Mouse (Mus musculus): Measurements from ENCODE around the gene Gm14226. TPM values are rescaled to one million over a fixed set of nuclear protein-coding genes. Genes with fewer than 3 reads are reported as not detected.
"Not testable (repeated sequence)": the region's sequence is repeated elsewhere in the genome, so short reads cannot be mapped to it uniquely, and the experiment has no call there.

Gene Gm14226
- polyA plus RNA-seq, 1 experiment = not detected

GRCm38 (mm10) chr2:155051622-155052351, 33.7 kb downstream of the Gm14226 start:
- Histone ChIP-seq H3K36me3 (ENCODE audit: control insufficient read depth, insufficient read depth) (no peaks in the 10 kb centered on the region), H3K79me2 (ENCODE audit: control insufficient read depth, insufficient read depth) (no peaks in the 10 kb centered on the region), H3K27me3 (ENCODE audit: control insufficient read depth, insufficient read depth, insufficient read length) (no peaks in the 10 kb centered on the region), H3ac (ENCODE audit: control insufficient read depth, insufficient read length, low read depth) (no peak overlapping the region), H3K4me3 (ENCODE audit: insufficient read depth, poor library complexity, severe bottlenecking) (no peak overlapping the region), H3K79me3 (ENCODE audit: low read depth) (no peaks in the 10 kb centered on the region)
- TF ChIP-seq MAX (IDR thresholded peaks at IDR 0.05) = no peak
- TF ChIP-seq MYOD1 (IDR thresholded peaks at IDR 0.05; ENCODE audit: control insufficient read depth, insufficient read length, low read depth) = no peak

GRCm38 (mm10) chr2:155052681-155053080, 34.6 kb downstream of the Gm14226 start:
- Histone ChIP-seq H3K79me2 (ENCODE audit: control insufficient read depth, insufficient read depth) (no peaks in the 10 kb centered on the region), H3K4me3 (ENCODE audit: insufficient read depth, poor library complexity, severe bottlenecking) (no peak overlapping the region), H3K79me3 (ENCODE audit: low read depth) (no peaks in the 10 kb centered on the region), H3K36me3 (ENCODE audit: control insufficient read depth, insufficient read depth) (no peaks in the 10 kb centered on the region), H3K27me3 (ENCODE audit: control insufficient read depth, insufficient read depth, insufficient read length) (no peaks in the 10 kb centered on the region), H3ac (ENCODE audit: control insufficient read depth, insufficient read length, low read depth) (no peak overlapping the region)
- no peak for TF ChIP-seq CTCF (IDR thresholded peaks at IDR 0.05; ENCODE audit: control insufficient read depth, insufficient read depth, insufficient read length)

GRCm38 (mm10) chr2:155053512-155053911, 35.4 kb downstream of the Gm14226 start:
- not testable (repeated sequence) for H3K27me3 ChIP-seq (ENCODE audit: control insufficient read depth, insufficient read depth, insufficient read length); H3ac ChIP-seq (ENCODE audit: control insufficient read depth, insufficient read length, low read depth); H3K36me3 ChIP-seq (ENCODE audit: control insufficient read depth, insufficient read depth); H3K4me3 ChIP-seq (ENCODE audit: insufficient read depth, poor library complexity, severe bottlenecking); H3K79me2 ChIP-seq (ENCODE audit: control insufficient read depth, insufficient read depth); H3K79me3 ChIP-seq (ENCODE audit: low read depth)

- H3K36me3 ChIP-seq (ENCODE audit: control insufficient read depth, insufficient read depth) = peaks cover 8% of the 10 kb centered on the region
- no peak for TF ChIP-seq MAX (IDR thresholded peaks at IDR 0.05)
- TF ChIP-seq MYOD1 (IDR thresholded peaks at IDR 0.05; ENCODE audit: control insufficient read depth, insufficient read length, low read depth) = no peak
- no peak for TF ChIP-seq USF1 (IDR thresholded peaks at IDR 0.05; ENCODE audit: low read depth)
- TF ChIP-seq CEBPB (IDR thresholded peaks at IDR 0.05; ENCODE audit: low read depth) = no peak
- TF ChIP-seq MYOG (IDR thresholded peaks at IDR 0.05; ENCODE audit: control insufficient read depth, extremely low read depth, insufficient read length) = no peak
- TF ChIP-seq FOSL1 (IDR thresholded peaks at IDR 0.05; ENCODE audit: insufficient read depth, low read length, poor library complexity, severe bottlenecking) = no peak
- TF ChIP-seq CTCF (IDR thresholded peaks at IDR 0.05; ENCODE audit: control insufficient read depth, insufficient read depth, insufficient read length) = no peak
- no peak overlapping the region for H3K4me3 ChIP-seq (ENCODE audit: insufficient read depth, poor library complexity, severe bottlenecking)
- no peaks in the 10 kb centered on the region for H3K27me3 ChIP-seq (ENCODE audit: control insufficient read depth, insufficient read depth, insufficient read length)
- no peak overlapping the region for H3ac ChIP-seq (ENCODE audit: control insufficient read depth, insufficient read length, low read depth)
- no peaks in the 10 kb centered on the region for H3K79me2 ChIP-seq (ENCODE audit: control insufficient read depth, insufficient read depth)
- no peaks in the 10 kb centered on the region for H3K79me3 ChIP-seq (ENCODE audit: low read depth)
These were observed 36.6 kb downstream of the Gm14226 start for GRCm38 (mm10) chr2:155054672-155055071.

- H3K79me3 ChIP-seq (ENCODE audit: low read depth) = no peaks in the 10 kb centered on the region
- no peak overlapping the region for H3K4me3 ChIP-seq (ENCODE audit: insufficient read depth, poor library complexity, severe bottlenecking)
- H3K27me3 ChIP-seq (ENCODE audit: control insufficient read depth, insufficient read depth, insufficient read length) = no peaks in the 10 kb centered on the region
- H3K36me3 ChIP-seq (ENCODE audit: control insufficient read depth, insufficient read depth) = peaks cover 17% of the 10 kb centered on the region
- no peaks in the 10 kb centered on the region for H3K79me2 ChIP-seq (ENCODE audit: control insufficient read depth, insufficient read depth)
- H3ac ChIP-seq (ENCODE audit: control insufficient read depth, insufficient read length, low read depth) = no peak overlapping the region
- no peak for TF ChIP-seq MYOD1 (IDR thresholded peaks at IDR 0.05; ENCODE audit: control insufficient read depth, insufficient read length, low read depth)
These were observed 38.1 kb downstream of the Gm14226 start for GRCm38 (mm10) chr2:155056076-155056578.

GRCm38 (mm10) chr2:155057361-155057760, 39.3 kb downstream of the Gm14226 start:
- no peak overlapping the region for H3ac ChIP-seq (ENCODE audit: control insufficient read depth, insufficient read length, low read depth)
- TF ChIP-seq CTCF (IDR thresholded peaks at IDR 0.05; ENCODE audit: control insufficient read depth, insufficient read depth, insufficient read length) = no peak
- no peak for TF ChIP-seq MYOG (IDR thresholded peaks at IDR 0.05; ENCODE audit: control insufficient read depth, extremely low read depth, insufficient read length)
- TF ChIP-seq USF1 (IDR thresholded peaks at IDR 0.05; ENCODE audit: low read depth) = no peak
- TF ChIP-seq MAX (IDR thresholded peaks at IDR 0.05) = no peak
- no peak for TF ChIP-seq MYOD1 (IDR thresholded peaks at IDR 0.05; ENCODE audit: control insufficient read depth, insufficient read length, low read depth)
- no peak for TF ChIP-seq FOSL1 (IDR thresholded peaks at IDR 0.05; ENCODE audit: insufficient read depth, low read length, poor library complexity, severe bottlenecking)
- no peaks in the 10 kb centered on the region for H3K79me3 ChIP-seq (ENCODE audit: low read depth)
- no peaks in the 10 kb centered on the region for H3K79me2 ChIP-seq (ENCODE audit: control insufficient read depth, insufficient read depth)
- H3K4me3 ChIP-seq (ENCODE audit: insufficient read depth, poor library complexity, severe bottlenecking) = no peak overlapping the region
- H3K36me3 ChIP-seq (ENCODE audit: control insufficient read depth, insufficient read depth) = peaks cover 28% of the 10 kb centered on the region
- no peaks in the 10 kb centered on the region for H3K27me3 ChIP-seq (ENCODE audit: control insufficient read depth, insufficient read depth, insufficient read length)

Data from C2C12 (cell line).